Mouse (Mus musculus) olfactory bulb, adult 2 months (tissue): Measurements from ENCODE around the gene Tmem44. TPM values are rescaled to one million over a fixed set of nuclear protein-coding genes. Genes with fewer than 3 reads are reported as not detected.

Experiments
- H3K27ac ChIP-seq: fragments of 200-500 bp; 2 replicates; pipeline ENCODE4 v1.5.1; 2012; ENCODE audit warnings: low read depth, low read length; ENCODE audit not compliant: insufficient read depth
- H3K4me1 ChIP-seq: fragments of 200-500 bp; 2 replicates; pipeline ENCODE4 v1.6.1; 2012; ENCODE audit warnings: low read length; ENCODE audit not compliant: control insufficient read depth, insufficient read depth
- H3K4me3 ChIP-seq: fragments of 200-500 bp; 2 replicates; pipeline ENCODE4 v1.5.1; 2012; ENCODE audit warnings: mild to moderate bottlenecking, low read depth, low read length, moderate library complexity; ENCODE audit not compliant: insufficient read depth
- CTCF ChIP-seq: fragments of 200-500 bp; IDR thresholded peaks from 2 replicates; pipeline ENCODE4 v1.5.1; 2012; ENCODE audit warnings: low read depth, mild to moderate bottlenecking, low read length, moderate library complexity; ENCODE audit not compliant: insufficient read depth
- POLR2A ChIP-seq: fragments of 200-500 bp; IDR thresholded peaks from 2 replicates; pipeline ENCODE4 v1.6.1; 2012; ENCODE audit warnings: mild to moderate bottlenecking, low read depth, low read length, moderate library complexity; ENCODE audit not compliant: insufficient read depth
- WGBS: fragments of 180-500 bp; shearing (Covaris S2); methylation state at CpG from one replicate; pipeline ENCODE4 v1.1.7; 2018; 5-methylcytosine and 5-hydroxymethylcytosine counted together
- polyA plus RNA-seq: library from polyadenylated mRNA; stranded (reverse); fragments of >200 nt; gene quantifications from 2 replicates; pipeline ENCODE4 v1.2.4, GENCODE M21; 2012; ENCODE audit warnings: low replicate concordance; ENCODE audit not compliant: missing spikeins, insufficient read depth, insufficient read length

The Tmem44 gene
- polyA plus RNA-seq, 1 experiment: not detected

DNA sequence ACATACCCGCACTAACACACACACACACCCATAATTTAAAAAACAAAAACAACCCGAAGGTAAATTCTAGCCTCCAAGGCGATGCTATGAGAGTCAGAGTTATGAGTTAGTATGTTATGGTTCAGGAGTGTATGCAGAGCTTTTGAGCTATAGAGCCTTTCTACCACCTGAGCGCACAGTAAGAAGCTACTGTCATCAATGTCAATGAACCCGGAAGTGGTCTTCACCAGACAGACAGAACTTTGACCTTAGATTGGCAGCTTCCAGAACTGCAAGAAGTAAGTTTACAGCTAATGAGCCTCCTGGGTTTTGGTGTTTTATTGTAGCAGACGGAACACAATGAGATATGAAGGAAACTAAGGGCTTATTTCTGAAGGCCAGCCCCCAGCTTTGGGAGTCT lies 55.8 kb downstream of the Tmem44 start:
- TF ChIP-seq POLR2A (no peak), CTCF (no peak)
- no peak overlapping the region for H3K4me3 ChIP-seq
- no peak overlapping the region for H3K27ac ChIP-seq
- H3K4me1 ChIP-seq: peaks cover 2% of the 10 kb centered on the region; the same call in 1 of the 2 replicates
- 96% methylated on average over 6 of the region's 6 CpGs for WGBS

DNA sequence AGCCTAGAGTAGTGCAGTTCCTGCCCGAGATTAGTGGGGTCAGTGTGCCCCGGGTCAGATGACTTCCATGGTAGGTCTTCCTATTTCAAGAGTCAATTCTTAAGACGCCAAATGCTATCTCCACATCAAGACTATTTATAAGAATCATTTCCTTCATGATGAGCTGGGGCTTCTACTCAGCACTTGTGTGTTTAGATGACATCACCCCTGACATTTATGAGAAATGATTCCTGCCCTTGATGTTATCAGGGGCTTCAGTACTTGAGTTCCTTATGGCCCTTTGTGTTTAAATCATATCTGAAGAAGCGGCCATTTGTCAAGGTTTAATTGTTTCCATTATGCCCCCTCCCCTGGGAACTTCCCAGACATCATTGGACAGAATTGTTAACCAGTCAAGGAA lies 58.9 kb downstream of the Tmem44 start:
- 89% methylated on average over 4 of the region's 4 CpGs for WGBS
- no peak overlapping the region for H3K4me3 ChIP-seq
- TF ChIP-seq POLR2A (no peak), CTCF (no peak)
- H3K4me1 ChIP-seq: no peaks in the 10 kb centered on the region
- H3K27ac ChIP-seq: no peak overlapping the region

GRCm38 (mm10) chr16:30490791-30491190 lies 59.9 kb downstream of the Tmem44 start:
- no peaks in the 10 kb centered on the region for H3K4me1 ChIP-seq
- H3K27ac ChIP-seq: no peak overlapping the region
- no peak overlapping the region for H3K4me3 ChIP-seq
- 47% methylated on average over 2 of the region's 2 CpGs for WGBS
- TF ChIP-seq CTCF (no peak), POLR2A (no peak)

DNA sequence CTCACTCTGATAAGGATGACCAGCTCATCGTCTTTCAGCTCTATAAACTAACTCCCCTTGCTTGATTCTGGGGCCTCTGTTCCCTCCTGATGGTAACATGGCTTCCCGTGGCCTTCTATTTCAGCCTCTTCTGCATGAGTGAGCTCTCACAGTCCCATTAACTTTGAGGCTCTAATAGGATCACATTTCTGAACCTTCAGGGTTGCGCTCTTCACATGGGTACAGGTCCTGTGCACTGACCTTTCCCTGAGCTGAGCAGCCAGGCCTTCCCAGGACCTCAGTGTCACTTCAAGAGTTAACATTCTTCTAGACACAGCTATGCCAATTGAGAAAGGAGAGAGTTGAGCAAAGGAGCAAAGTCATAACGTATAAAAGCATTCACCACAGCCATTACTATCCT lies 60.3 kb downstream of the Tmem44 start:
- TF ChIP-seq POLR2A: no peak
- TF ChIP-seq CTCF: no peak
- Histone ChIP-seq H3K27ac (no peak overlapping the region), H3K4me1 (no peaks in the 10 kb centered on the region), H3K4me3 (no peak overlapping the region)
- 72% methylated on average over 4 of the region's 4 CpGs for WGBS

GRCm38 (mm10) chr16:30489662-30490061 lies 61.0 kb downstream of the Tmem44 start:
- Histone ChIP-seq H3K4me1 (no peaks in the 10 kb centered on the region), H3K27ac (no peak overlapping the region), H3K4me3 (no peak overlapping the region)
- TF ChIP-seq CTCF: no peak
- TF ChIP-seq POLR2A: no peak
- WGBS: 51% methylated on average over 4 of the region's 4 CpGs

DNA sequence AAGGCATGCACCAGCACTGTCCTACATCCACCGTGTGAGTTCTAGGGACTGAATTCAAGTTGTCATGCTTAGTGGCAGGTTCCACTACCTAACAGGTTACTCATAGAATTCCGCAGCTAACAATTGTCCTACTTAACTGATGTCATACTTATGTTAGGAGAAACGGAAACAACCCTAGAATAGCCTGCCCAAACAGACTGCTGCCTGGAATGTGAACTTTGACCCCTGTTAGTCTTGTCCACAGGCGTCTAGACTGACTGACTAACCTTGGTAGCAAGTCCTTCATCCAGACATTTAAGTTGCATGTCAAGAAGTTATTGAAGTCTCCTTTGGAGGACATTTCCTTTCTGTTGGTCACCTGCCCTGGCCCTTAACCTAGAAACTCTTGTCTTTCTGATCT lies 64.1 kb downstream of the Tmem44 start:
- Histone ChIP-seq H3K27ac (no peak overlapping the region), H3K4me1 (no peaks in the 10 kb centered on the region), H3K4me3 (no peak overlapping the region)
- no peak for TF ChIP-seq CTCF
- no peak for TF ChIP-seq POLR2A
- WGBS: 86% methylated on average over 4 of the region's 4 CpGs

DNA sequence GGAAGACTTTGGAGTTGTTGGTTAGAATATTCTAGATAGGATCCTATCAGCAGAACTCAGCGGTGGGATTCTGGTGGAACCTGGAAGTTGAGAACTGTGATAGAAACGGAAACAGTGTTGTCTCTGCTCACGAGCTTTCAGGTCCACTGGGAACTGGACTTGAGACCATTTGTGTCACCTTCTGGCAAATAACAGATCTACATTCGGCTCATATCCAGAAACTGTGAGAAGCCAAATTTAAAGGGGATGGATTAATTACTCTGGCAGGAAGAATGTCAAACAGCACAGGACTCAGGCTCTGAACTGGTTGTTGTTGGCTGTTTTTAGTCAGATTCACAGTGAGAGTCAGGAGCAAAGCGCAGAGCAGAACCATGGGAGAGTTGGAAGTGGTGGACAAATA lies 72.9 kb downstream of the Tmem44 start:
- Histone ChIP-seq H3K4me3 (no peak overlapping the region), H3K4me1 (peaks cover 2% of the 10 kb centered on the region; the same call in 1 of the 2 replicates), H3K27ac (no peak overlapping the region)
- 95% methylated on average over 5 of the region's 5 CpGs for WGBS
- TF ChIP-seq POLR2A (no peak), CTCF (no peak)

DNA sequence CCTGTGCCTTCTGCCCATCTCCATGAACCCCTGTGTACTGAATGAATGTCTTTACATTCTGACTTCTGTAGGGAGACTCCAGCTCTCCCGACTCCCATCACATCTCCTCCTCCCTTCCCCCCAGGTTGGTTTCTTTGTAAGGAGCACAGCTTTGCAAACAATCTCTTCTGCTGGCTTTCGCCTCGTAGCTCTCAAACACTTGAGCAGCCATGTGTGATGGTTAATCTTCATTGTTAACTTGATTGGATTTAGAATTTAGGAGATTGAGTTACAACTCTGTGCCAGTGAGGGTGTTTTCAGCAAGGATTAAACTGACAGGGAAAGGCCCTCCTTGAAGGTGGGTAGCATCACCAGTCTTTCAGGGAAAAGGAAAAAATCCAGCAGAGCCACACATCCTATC lies 73.6 kb downstream of the Tmem44 start:
- H3K27ac ChIP-seq: no peak overlapping the region
- 58% methylated on average over 3 of the region's 3 CpGs for WGBS
- peaks cover 2% of the 10 kb centered on the region; the same call in 1 of the 2 replicates for H3K4me1 ChIP-seq
- TF ChIP-seq CTCF: no peak
- TF ChIP-seq POLR2A: no peak
- H3K4me3 ChIP-seq: no peak overlapping the region

GRCm38 (mm10) chr16:30475633-30476461 lies 74.8 kb downstream of the Tmem44 start:
- 35% methylated on average over 10 of the region's 10 CpGs for WGBS
- H3K4me1 ChIP-seq: peaks cover 2% of the 10 kb centered on the region; the same call in 1 of the 2 replicates
- no peak overlapping the region for H3K4me3 ChIP-seq
- H3K27ac ChIP-seq: no peak overlapping the region
- TF ChIP-seq POLR2A (no peak), CTCF (no peak)
